Mouse (Mus musculus) heart, embryonic 16.5 days (tissue): ENCODE measurements at regions not wholly inside any gene's neighbourhood (a gene's known extent, or its start where the extent isn't known, plus 50 kb on each side); places are given as distances from the start of the nearest gene placed in this dataset.
"Not testable (repeated sequence)": the region's sequence is repeated elsewhere in the genome, so short reads cannot be mapped to it uniquely, and the experiment has no call there.

Experiments used
- ATAC-seq: fragments of 200-750 bp; cut with Nextera tagmentation; replicated peaks from 2 replicates; pipeline ENCODE4 v1.8.0; 2017; ENCODE audit warnings: moderate number of reproducible peaks; ENCODE audit not compliant: insufficient read depth, low FRiP score; ENCODE audit errors: extremely low read depth
- H3K27ac ChIP-seq: fragments of 300-500 bp; sonication (generic); 2 replicates; pipeline ENCODE4 v1.5.1; 2014; ENCODE audit warnings: mild to moderate bottlenecking, low read length, control low read depth, moderate library complexity
- H3K27me3 ChIP-seq: fragments of 300-500 bp; sonication (generic); 2 replicates; pipeline ENCODE4 v1.6.1; 2014; ENCODE audit warnings: low read length, mixed read lengths; ENCODE audit not compliant: control insufficient read depth, insufficient read depth
- H3K36me3 ChIP-seq: fragments of 300-500 bp; sonication (generic); 2 replicates; pipeline ENCODE4 v1.6.1; 2014; ENCODE audit not compliant: control insufficient read depth, insufficient read depth
- H3K4me1 ChIP-seq: fragments of 300-500 bp; sonication (generic); 2 replicates; pipeline ENCODE4 v1.6.1; 2014; ENCODE audit warnings: low read length, mixed read lengths; ENCODE audit not compliant: control insufficient read depth, insufficient read depth
- H3K4me2 ChIP-seq: fragments of 300-500 bp; sonication (generic); 2 replicates; pipeline ENCODE4 v1.6.1; 2014; ENCODE audit warnings: low read depth, mild to moderate bottlenecking, control low read depth, low read length
- H3K4me3 ChIP-seq: fragments of 300-500 bp; sonication (generic); 2 replicates; pipeline ENCODE4 v1.5.1; 2014; ENCODE audit warnings: mild to moderate bottlenecking, control low read depth, low read length
- H3K9ac ChIP-seq: fragments of 300-500 bp; sonication (generic); 2 replicates; pipeline ENCODE4 v1.6.1; 2014; ENCODE audit warnings: low read length, control low read depth
- H3K9me3 ChIP-seq: fragments of 300-500 bp; sonication (generic); replicated peaks from 2 replicates; pipeline ENCODE4 v1.6.1; 2016; ENCODE audit warnings: low read length; ENCODE audit not compliant: control insufficient read depth
- WGBS: fragments of 180-500 bp; shearing (Covaris S2); extraction: QIAGEN DNeasy Blood & Tissue Kit; methylation state at CpG from one replicate; pipeline ENCODE4 v1.1.7; 2014; 5-methylcytosine and 5-hydroxymethylcytosine counted together

DNA sequence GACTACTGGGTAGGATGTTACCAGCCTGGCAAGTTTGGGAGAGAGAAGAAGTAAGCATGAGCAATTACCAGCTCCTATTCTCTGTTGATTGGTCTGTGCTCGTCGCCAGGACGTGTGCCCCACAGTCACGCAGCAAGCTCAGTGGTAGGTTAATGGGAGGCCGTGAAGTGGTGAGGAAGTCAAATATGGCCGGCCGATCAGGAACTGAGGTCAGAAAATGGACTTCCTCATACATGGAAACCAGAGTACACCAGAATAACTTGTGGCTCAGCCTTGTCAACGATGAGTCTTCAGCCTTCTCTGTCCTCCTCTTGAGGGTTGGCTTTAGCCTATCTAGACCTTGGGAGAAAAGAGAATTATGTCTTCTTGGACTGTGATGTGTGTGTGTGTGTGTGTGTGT lies 250.3 kb downstream of the Pten start:
- Histone ChIP-seq H3K27ac (no peak overlapping the region), H3K4me2 (no peak overlapping the region), H3K4me3 (no peak overlapping the region), H3K36me3 (no peaks in the 10 kb centered on the region), H3K9ac (no peak overlapping the region), H3K4me1 (no peaks in the 10 kb centered on the region), H3K9me3 (no peaks in the 10 kb centered on the region), H3K27me3 (no peaks in the 10 kb centered on the region)
- WGBS: 89% methylated on average over 8 of the region's 8 CpGs
- ATAC-seq: no peak

DNA sequence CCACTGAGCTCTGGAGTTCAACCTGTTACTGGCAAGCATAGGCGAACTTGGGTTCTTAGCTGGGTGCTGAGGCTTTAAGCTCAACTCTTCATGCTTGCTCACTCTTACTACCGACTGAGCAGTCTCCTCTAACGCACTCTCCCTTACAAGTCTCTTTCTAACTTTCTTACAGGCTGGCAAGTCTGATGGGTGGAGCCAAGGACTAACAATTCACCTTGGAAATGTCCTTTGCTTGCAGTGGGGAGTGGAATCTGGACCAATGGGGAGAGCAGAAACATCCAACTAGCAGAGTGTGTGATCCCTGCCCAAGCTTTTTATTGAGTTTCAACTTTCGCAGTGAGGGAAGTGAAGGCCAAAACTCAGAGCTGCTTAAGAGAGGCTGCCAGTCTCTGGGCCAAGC lies 250.8 kb downstream of the Pten start:
- Histone ChIP-seq H3K9me3 (no peaks in the 10 kb centered on the region), H3K4me2 (no peak overlapping the region), H3K36me3 (no peaks in the 10 kb centered on the region), H3K27ac (no peak overlapping the region), H3K4me1 (no peaks in the 10 kb centered on the region), H3K4me3 (no peak overlapping the region), H3K27me3 (no peaks in the 10 kb centered on the region), H3K9ac (no peak overlapping the region)
- 87% methylated on average over 4 of the region's 4 CpGs for WGBS
- no peak for ATAC-seq

DNA sequence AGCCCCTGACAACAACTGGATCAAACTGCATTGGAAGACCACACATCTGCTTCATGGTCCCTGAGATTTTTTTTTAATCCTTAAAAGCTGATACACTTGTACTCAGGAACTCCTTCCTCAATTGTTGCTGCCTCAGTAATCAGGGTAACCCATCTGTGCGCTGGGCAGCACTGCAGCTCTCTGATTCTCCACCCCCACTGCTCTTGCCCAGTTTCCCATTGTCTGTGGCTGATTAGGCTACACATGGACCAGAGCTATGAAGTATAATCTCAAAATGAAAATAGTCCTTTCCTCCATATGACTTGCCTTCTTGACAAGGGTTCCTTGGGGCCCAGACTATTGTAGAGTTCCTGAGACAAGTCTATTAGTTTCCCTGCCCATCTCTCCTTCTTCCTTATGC lies 251.5 kb downstream of the Pten start:
- Histone ChIP-seq H3K27me3 (no peaks in the 10 kb centered on the region), H3K4me3 (no peak overlapping the region), H3K4me1 (no peaks in the 10 kb centered on the region), H3K9me3 (no peaks in the 10 kb centered on the region), H3K36me3 (no peaks in the 10 kb centered on the region), H3K4me2 (no peak overlapping the region), H3K9ac (no peak overlapping the region), H3K27ac (no peak overlapping the region)
- 70% methylated on average over 1 of the region's 1 CpGs for WGBS
- ATAC-seq: no peak

DNA sequence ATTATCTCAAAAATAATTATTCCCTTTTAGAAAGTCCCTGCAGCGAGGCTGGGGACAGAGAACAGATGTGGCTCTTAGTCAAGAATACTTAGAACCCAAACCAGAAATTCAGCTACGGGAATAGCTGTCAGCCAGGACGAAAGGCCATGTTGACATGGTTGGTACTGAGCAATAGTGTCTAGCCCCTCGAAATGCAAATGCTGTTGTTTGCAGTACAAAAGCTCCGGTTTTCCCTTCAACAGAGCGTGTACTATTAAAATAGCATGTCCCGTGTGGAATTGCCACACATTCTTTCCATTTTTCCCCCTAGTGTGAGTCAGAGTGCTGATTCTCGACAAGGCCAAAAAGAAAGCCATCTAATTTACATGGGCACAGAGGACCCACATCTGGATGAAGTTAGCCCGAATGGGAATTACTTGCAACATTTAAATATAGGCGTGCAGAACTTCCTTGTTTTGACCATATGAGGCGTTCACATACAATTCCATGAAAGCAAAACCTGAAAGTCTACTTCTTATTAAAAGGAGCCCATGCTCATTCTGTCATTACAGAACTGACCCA lies 253.7 kb downstream of the Pten start:
- Histone ChIP-seq H3K27me3 (no peaks in the 10 kb centered on the region), H3K4me2 (no peak overlapping the region), H3K4me3 (no peak overlapping the region), H3K9me3 (no peaks in the 10 kb centered on the region), H3K9ac (no peak overlapping the region), H3K4me1 (no peaks in the 10 kb centered on the region), H3K36me3 (no peaks in the 10 kb centered on the region), H3K27ac (no peak overlapping the region)
- no peak for ATAC-seq
- 75% methylated on average over 11 of the region's 11 CpGs for WGBS

DNA sequence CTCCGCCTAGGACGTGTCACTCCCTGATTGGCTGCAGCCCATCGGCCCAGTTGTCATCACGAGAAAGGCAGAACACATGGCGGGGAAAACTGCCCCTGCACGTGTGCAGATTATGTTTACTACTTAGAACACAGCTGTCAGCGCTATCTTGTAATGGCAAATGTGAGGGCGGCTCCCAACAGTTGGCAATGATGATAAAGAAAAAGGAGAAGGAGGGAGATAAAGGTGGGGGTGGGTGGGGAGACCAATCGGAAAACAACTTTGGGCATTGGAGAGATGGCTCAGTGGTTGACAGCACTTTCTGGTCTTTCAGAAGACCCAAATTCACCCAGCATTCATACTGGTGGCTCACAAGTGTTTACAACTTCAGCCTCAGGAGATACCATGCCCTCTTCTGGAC lies 257.6 kb downstream of the Pten start:
- not testable (repeated sequence) for H3K4me2 ChIP-seq, H3K9me3 ChIP-seq, H3K4me3 ChIP-seq, H3K9ac ChIP-seq, H3K27me3 ChIP-seq, H3K4me1 ChIP-seq, H3K27ac ChIP-seq, H3K36me3 ChIP-seq, ATAC-seq
- WGBS: 85% methylated on average over 9 of the region's 9 CpGs

DNA sequence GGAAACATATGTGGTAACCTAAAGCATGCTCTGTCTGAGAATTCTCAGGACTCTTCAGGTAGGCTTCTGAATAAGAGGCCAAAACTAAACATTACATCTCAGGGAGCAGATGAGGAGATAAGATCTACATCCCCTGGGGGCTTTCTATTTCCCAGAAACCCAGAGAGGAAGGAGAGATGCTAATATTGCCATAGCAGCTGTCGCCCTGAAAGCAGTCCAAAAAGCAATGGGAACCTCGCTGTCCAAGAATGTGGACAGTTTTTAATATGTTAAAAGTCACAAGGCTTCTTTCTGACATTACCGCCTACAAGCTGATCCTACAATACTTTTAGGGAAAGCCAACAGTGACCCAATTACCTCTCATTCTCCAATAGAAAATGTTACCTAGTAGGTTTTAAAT lies 263.9 kb downstream of the Pten start:
- no peak overlapping the region for H3K4me3 ChIP-seq
- H3K4me2 ChIP-seq: no peak overlapping the region
- no peak overlapping the region for H3K9ac ChIP-seq
- no peak for ATAC-seq
- H3K27me3 ChIP-seq: no peaks in the 10 kb centered on the region
- no peak overlapping the region for H3K27ac ChIP-seq
- H3K4me1 ChIP-seq: no peaks in the 10 kb centered on the region
- no peaks in the 10 kb centered on the region for H3K36me3 ChIP-seq
- no peaks in the 10 kb centered on the region for H3K9me3 ChIP-seq
- 75% methylated on average over 3 of the region's 3 CpGs for WGBS

DNA sequence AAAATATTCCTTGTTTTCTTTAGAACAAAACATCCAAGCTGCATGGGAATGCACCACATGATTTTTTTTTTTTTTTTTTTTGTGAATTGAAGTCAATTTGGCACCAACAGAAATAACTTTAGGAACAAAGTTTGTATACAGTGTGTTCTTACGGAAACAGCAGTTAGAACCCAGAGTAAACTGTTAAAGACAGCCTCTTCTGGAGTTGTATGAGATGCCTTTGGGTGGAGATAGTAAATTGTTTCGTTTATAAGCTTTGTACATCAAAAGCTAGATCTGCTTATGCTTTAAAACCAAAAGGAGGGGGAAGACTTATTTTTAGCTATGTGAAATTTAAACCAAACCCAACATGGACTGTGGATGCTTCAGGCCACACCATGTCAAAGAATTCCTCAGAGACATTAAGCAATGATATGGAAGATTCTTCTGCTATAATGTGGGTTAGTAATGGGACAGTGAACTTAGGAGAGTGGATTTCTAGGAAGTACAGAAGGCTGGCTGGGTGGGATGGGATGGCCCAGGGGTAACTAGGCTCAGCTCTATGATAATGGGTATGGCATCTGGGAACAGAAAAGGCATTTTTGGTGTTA lies 265.6 kb downstream of the Pten start:
- WGBS: 69% methylated on average over 2 of the region's 2 CpGs
- ATAC-seq: no peak
- H3K4me1 ChIP-seq: no peaks in the 10 kb centered on the region
- H3K9ac ChIP-seq: no peak overlapping the region
- no peaks in the 10 kb centered on the region for H3K27me3 ChIP-seq
- H3K9me3 ChIP-seq: no peaks in the 10 kb centered on the region
- no peak overlapping the region for H3K27ac ChIP-seq
- no peaks in the 10 kb centered on the region for H3K36me3 ChIP-seq
- no peak overlapping the region for H3K4me3 ChIP-seq
- no peak overlapping the region for H3K4me2 ChIP-seq

DNA sequence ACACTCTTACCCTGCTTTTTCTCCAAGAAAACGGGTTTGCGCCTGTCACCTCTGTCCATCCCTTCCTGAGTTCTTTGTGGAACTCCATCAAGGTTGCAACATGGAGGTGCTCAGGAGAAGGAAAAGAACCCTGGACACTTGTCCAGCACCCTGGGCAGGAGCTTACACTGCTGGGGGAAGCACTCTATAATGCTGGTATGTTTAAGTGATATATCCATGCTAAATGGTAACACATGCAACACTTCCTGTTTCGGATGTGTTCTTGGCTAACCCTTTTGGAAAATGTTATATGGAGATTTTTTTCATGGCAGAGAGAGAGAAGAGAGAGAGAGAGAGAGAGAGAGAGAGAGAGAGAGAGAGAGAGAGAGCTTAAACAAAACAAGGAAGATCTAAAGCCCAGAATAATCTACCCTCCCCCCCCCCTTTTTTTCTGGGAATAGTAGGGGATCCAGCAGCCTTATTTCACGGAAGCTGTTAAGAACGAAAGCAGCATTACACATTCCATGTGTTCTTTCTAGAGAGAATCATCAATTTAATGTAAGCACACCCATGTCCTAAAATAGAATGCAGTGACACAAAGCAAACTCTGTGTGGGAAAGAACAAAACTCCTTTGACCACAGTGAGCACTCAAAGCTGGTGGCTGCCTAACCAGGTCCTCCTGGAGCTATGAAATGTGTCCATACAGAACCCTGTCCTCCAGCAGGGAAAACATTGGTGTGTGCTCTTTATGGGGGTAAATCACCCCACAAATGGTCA lies 272.6 kb downstream of the Pten start:
- Histone ChIP-seq H3K27ac (no peak overlapping the region), H3K4me2 (no peak overlapping the region), H3K9ac (no peak overlapping the region), H3K4me3 (no peak overlapping the region), H3K4me1 (no peaks in the 10 kb centered on the region), H3K9me3 (no peaks in the 10 kb centered on the region), H3K36me3 (no peaks in the 10 kb centered on the region), H3K27me3 (no peaks in the 10 kb centered on the region)
- WGBS: 67% methylated on average over 5 of the region's 5 CpGs
- ATAC-seq: no peak

DNA sequence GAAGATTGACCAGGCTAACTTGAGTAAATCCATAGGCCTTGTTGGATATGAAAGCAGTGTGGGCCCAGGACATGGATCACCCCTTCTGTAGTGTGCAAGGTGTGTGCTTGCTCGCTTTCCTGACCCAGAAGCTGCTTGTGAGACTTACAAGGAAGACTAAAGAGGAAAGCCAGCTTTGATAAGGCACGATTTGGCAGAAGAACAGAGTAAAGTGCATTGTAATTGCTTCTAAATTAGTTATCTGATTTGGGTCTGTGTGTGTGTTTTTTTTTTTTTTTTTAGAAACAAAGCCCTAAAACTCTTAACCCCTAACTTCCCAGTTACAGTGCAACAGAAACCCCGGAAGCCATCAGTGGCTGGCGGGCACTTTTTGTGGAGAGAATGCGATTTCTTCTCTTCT lies 283.2 kb downstream of the Pten start:
- 48% methylated on average over 5 of the region's 5 CpGs for WGBS
- Histone ChIP-seq H3K27ac (no peak overlapping the region), H3K4me2 (no peak overlapping the region), H3K36me3 (no peaks in the 10 kb centered on the region), H3K9me3 (no peaks in the 10 kb centered on the region), H3K27me3 (no peaks in the 10 kb centered on the region), H3K9ac (no peak overlapping the region), H3K4me1 (no peaks in the 10 kb centered on the region), H3K4me3 (no peak overlapping the region)
- ATAC-seq: no peak
